Mouse (Mus musculus): ENCODE measurements around the gene Enpp5. TPM values are rescaled to one million over a fixed set of nuclear protein-coding genes. Genes with fewer than 3 reads are reported as not detected.

Enpp5 gene
- polyA plus RNA-seq, 1 experiment from 2014 or later: 147 TPM

DNA sequence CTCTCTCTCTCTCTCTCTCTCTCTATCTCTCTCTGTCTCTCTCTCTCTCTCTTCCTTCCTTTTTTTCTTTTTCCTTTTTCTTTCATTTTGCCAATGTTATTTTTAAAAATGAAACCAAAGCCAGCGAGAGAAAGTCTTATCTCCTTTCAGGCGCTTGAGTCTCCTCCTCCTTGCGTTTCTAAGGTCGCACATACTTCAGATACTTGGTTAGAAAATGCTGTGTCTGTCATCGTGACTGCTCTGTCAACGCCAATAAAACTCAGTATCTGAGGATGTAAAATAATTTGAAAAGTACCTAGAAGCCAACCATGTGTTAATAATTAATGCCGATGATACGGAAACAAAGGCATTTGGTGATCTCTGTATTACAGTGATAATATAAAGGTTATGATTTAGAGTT lies 57.4 kb downstream of the Enpp5 start:
- no peak for ATAC-seq
- H3K4me3 ChIP-seq (ENCODE audit: low read depth, low read length): no peak overlapping the region
- no peaks in the 10 kb centered on the region for H3K9me3 ChIP-seq (replicated peaks; ENCODE audit: control insufficient read depth, low read length, poor library complexity, severe bottlenecking)
- H3K4me2 ChIP-seq (ENCODE audit: low read length): no peak overlapping the region
- H3K27ac ChIP-seq (ENCODE audit: low read length): no peak overlapping the region
- no peaks in the 10 kb centered on the region for H3K4me1 ChIP-seq (ENCODE audit: control insufficient read depth, insufficient read depth, low read length)
- WGBS: 80% methylated on average over 8 of the region's 8 CpGs
- H3K9ac ChIP-seq (ENCODE audit: low read depth, low read length): no peak overlapping the region
- no peaks in the 10 kb centered on the region for H3K36me3 ChIP-seq (ENCODE audit: control insufficient read depth, insufficient read depth, low read length)
- no peaks in the 10 kb centered on the region; the same call in 1 of the 2 replicates for H3K27me3 ChIP-seq (ENCODE audit: control insufficient read depth, insufficient read depth, low read depth, low read length)

Other genes starting within 250 kb of the Enpp5 start
- gene Enpp4, start 27.0 kb downstream of the Enpp5 start, polyA plus RNA-seq (2015; fragmentation: Nextera tagmentation; extraction: Ambion mirVana): 5.9 and 6.3 TPM in 2 replicates
- 0.32 and 0.33 TPM in 2 replicates for gene Clic5, start 109.8 kb downstream of the Enpp5 start, polyA plus RNA-seq (2015; fragmentation: Nextera tagmentation; extraction: Ambion mirVana)

Measured in midbrain, embryonic 16.5 days (tissue).